Mouse (Mus musculus) forebrain, embryonic 15.5 days (tissue): ENCODE data around the gene Bud13. TPM values are rescaled to one million over a fixed set of nuclear protein-coding genes. Genes with fewer than 3 reads are reported as not detected.

ENCODE experiments used
- ATAC-seq: fragments of 200-750 bp; cut with Nextera tagmentation; replicated peaks from 2 replicates; pipeline ENCODE4 v1.8.0; 2017; ENCODE audit warnings: mild to moderate bottlenecking, moderate TSS enrichment, moderate library complexity
- H3K27ac ChIP-seq: fragments of 300-500 bp; sonication (generic); replicated peaks from 2 replicates; pipeline ENCODE4 v1.5.1; 2015; ENCODE audit warnings: mild to moderate bottlenecking, inconsistent platforms
- H3K27me3 ChIP-seq: fragments of 300-500 bp; sonication (generic); 2 replicates; pipeline ENCODE4 v1.6.1; 2015; ENCODE audit warnings: inconsistent platforms
- H3K36me3 ChIP-seq: fragments of 300-500 bp; sonication (generic); 2 replicates; pipeline ENCODE4 v1.6.1; 2015; ENCODE audit warnings: mild to moderate bottlenecking, inconsistent platforms
- H3K4me1 ChIP-seq: fragments of 300-500 bp; sonication (generic); 2 replicates; pipeline ENCODE4 v1.6.1; 2015; ENCODE audit warnings: inconsistent platforms
- H3K4me2 ChIP-seq: fragments of 300-500 bp; sonication (generic); replicated peaks from 2 replicates; pipeline ENCODE4 v1.6.1; 2015; ENCODE audit warnings: mild to moderate bottlenecking, inconsistent platforms
- H3K4me3 ChIP-seq: fragments of 300-500 bp; sonication (generic); 2 replicates; pipeline ENCODE4 v1.5.1; 2015; ENCODE audit warnings: mild to moderate bottlenecking, inconsistent platforms
- H3K9ac ChIP-seq: fragments of 300-500 bp; sonication (generic); replicated peaks from 2 replicates; pipeline ENCODE4 v1.6.1; 2015; ENCODE audit warnings: mild to moderate bottlenecking, inconsistent platforms
- H3K9me3 ChIP-seq: fragments of 300-500 bp; sonication (generic); 2 replicates; pipeline ENCODE4 v1.6.1; 2016; ENCODE audit warnings: inconsistent platforms
- WGBS: fragments of 180-500 bp; shearing (Covaris S2); methylation state at CpG from one replicate; pipeline ENCODE4 v1.1.7; 2015; ENCODE audit warnings: mixed read lengths; 5-methylcytosine and 5-hydroxymethylcytosine counted together
- polyA plus RNA-seq: library from polyadenylated mRNA; unstranded; fragments of >200 nt; fragmentation: Nextera tagmentation; extraction: Ambion mirVana; gene quantifications from 2 replicates; pipeline ENCODE4 v1.2.1, GENCODE M21; 2015

Gene Bud13
- 18.5 and 19.7 TPM in 2 replicates for polyA plus RNA-seq

DNA sequence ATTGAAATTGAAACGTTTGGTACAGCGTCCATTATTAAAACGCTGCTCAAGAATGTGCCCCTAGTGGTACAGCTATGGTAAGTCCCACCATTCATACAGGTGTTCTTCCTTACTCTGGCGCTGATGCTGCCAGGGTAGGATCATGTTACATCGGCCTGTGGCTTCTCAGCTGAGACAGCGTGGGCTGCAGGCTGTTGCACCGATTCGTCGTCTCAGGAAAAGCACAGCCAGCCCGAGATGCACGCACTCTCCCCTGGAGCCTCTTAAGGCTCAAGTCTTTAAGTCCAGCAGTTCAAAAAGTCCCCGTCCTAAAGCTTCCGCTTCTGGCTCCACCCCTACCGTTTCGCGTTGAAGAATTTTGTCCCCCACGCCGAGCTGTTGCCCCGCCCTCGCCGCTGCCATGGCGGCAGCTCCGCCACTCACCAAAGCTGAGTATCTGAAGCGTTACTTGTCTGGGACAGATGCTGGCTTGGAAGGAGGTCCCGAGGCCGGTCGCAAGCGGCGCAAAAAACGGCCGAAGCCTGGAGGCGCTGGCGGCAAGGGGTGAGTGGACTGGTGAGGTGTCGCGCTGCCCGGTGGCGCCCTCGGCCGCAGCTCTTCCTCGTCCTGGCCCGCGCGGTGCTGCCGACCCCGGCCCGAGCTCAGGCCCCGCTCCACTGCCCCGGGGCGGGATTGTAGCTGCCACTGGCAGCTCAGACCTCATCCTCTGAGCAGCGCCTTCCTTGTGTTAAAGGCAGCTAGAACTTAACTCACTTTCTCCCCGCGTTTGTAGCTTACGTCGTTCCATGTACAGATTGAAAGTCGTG, at the start of gene Bud13:
Gene Bud13, plus strand, starts transcription at position 378 of the 806 bp plus-strand sequence.
- peak within 1 kb of the TSS; percentile 66 for H3K4me2 ChIP-seq
- peak within 1 kb of the TSS; percentile 99 for H3K4me3 ChIP-seq
- H3K4me1 ChIP-seq: peaks cover 14% of the 10 kb centered on the region
- H3K27ac ChIP-seq: peak within 1 kb of the TSS; percentile 78
- no peaks in the 10 kb centered on the region for H3K27me3 ChIP-seq
- H3K9me3 ChIP-seq: no peaks in the 10 kb centered on the region
- peak within 1 kb of the TSS; percentile 96 for H3K9ac ChIP-seq
- peak; percentile 92 for ATAC-seq
- under 1% methylated on average over 55 of the region's 55 CpGs for WGBS
- peaks cover 42% of the 10 kb centered on the region for H3K36me3 ChIP-seq

DNA sequence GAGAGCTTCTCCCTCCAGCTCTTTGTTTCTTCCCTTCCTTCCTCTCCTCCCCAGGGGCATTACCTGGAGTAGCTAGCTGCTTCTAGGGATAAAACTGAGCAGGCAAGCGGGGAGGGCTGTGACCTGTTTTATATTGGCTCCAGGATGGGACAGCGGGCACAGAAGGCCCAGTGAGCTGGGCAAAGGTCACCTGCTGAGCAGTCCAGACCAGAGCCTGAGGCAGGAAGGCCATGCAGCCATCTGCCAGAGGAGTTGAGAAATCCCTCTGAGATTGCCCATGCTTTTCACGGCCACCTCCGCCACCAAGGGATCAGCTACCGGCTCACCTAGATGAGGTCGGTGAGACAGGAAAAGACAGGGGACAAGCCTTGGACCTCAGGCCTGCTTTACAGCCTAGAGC, 47.6 kb upstream of the Bud13 start:
- Histone ChIP-seq H3K4me1 (peaks cover 4% of the 10 kb centered on the region), H3K36me3 (no peaks in the 10 kb centered on the region), H3K4me2 (no peak overlapping the region), H3K27me3 (no peaks in the 10 kb centered on the region), H3K9me3 (no peaks in the 10 kb centered on the region), H3K9ac (no peak overlapping the region), H3K27ac (no peak overlapping the region), H3K4me3 (no peak overlapping the region)
- WGBS: 82% methylated on average over 6 of the region's 6 CpGs
- no peak for ATAC-seq

DNA sequence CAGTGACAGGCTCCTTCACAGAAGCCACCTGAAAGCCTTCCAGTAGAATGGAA, 47.4 kb upstream of the Bud13 start, which contains the start of gene Apoc3:
Gene Apoc3, minus strand, starts transcription at position 41 of the 53 bp plus-strand sequence.
- Histone ChIP-seq H3K9ac (no peak within 1 kb of the TSS), H3K4me1 (peaks cover 2% of the 10 kb centered on the region)
- no peak for ATAC-seq

DNA sequence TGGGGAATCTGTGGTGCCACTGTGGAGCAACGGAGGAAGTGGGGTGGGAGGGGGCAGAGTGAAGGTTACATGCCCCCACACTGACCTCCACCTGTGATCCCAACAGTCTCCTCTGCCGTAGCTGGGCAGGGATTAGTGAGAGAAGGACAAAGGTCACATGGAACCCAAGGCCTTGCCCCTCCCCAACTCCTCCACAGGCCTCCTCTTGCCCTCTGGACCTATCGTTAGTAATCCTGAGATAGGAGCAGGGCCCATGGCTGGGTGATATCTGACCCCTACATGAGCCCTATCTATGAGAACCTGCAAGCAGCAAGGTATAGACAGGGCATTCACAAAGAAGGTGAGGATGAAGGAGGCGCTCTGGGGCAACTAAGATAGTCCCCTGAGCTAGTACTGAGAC, 47.2 kb upstream of the Bud13 start:
- Histone ChIP-seq H3K27me3 (no peaks in the 10 kb centered on the region), H3K4me1 (no peaks in the 10 kb centered on the region), H3K27ac (no peak overlapping the region), H3K4me2 (no peak overlapping the region), H3K4me3 (no peak overlapping the region), H3K9me3 (no peaks in the 10 kb centered on the region), H3K9ac (no peak overlapping the region), H3K36me3 (no peaks in the 10 kb centered on the region)
- WGBS: 51% methylated on average over 4 of the region's 4 CpGs
- no peak for ATAC-seq

More for the DNA sequence above, 47.4 kb upstream of the Bud13 start, which contains the start of gene Apoc3:
- Histone ChIP-seq H3K36me3 (no peaks in the 10 kb centered on the region), H3K9me3 (no peaks in the 10 kb centered on the region), H3K27ac (no peak within 1 kb of the TSS), H3K4me2 (no peak within 1 kb of the TSS), H3K27me3 (no peaks in the 10 kb centered on the region), H3K4me3 (no peak within 1 kb of the TSS)

DNA sequence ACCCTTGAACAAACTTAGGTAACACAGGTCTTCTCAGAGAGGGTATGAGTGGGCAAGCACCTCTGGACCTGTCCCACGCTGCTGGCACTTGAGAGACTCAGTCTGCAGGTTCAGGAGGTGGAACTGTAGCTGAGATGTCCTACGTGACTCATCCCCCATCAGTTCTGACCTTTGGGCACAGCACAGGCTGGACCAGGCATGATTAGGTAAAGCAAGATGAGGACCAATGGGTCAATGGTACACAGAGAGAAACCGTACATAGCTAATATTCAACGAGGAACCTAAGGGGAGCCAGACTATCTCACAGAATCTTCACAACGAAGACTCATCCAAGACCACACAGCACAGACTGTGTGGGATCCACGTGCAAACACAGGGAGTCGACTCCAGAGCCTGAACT, 44.0 kb upstream of the Bud13 start:
- Histone ChIP-seq H3K27me3 (no peaks in the 10 kb centered on the region), H3K36me3 (no peaks in the 10 kb centered on the region), H3K4me3 (no peak overlapping the region), H3K4me1 (no peaks in the 10 kb centered on the region), H3K9ac (no peak overlapping the region), H3K27ac (no peak overlapping the region), H3K9me3 (no peaks in the 10 kb centered on the region), H3K4me2 (no peak overlapping the region)
- 87% methylated on average over 7 of the region's 7 CpGs for WGBS
- no peak for ATAC-seq

DNA sequence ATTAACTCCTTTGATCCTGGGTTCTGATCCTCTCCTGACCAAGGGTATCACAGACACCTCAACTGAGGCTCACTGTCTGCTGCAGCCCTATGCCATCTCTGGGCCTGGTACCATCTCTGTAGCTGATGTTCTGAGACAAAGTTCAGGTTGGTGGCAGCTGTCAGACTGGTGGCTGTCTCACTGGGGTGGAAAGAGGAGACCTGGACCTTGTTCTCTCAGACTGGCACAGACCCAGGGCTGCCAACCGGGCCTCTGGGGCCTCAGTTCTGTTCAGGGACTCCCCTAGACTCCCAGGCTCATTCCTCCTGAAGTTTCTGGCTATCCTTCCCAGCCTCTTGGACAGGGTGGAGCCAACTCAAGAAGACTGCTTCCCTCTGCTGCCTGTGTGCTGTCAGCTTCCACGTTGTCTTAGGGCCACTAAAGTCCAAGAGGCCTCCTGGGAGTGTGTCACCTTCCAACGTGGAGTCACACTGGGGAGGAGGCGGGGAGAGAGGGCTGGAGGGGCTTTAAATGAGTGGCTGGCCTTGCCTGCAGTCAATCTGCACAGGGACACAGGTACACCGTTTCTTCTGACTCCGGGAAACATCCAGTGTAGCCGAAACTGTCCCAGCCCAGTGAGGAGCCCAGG, 42.2 kb upstream of the Bud13 start, which contains the start of gene Apoa4:
Gene Apoa4, plus strand, starts transcription at position 171 of the 628 bp plus-strand sequence.
- no peak within 1 kb of the TSS for H3K4me2 ChIP-seq
- no peak for ATAC-seq
- no peaks in the 10 kb centered on the region for H3K36me3 ChIP-seq
- no peaks in the 10 kb centered on the region for H3K27me3 ChIP-seq
- H3K9ac ChIP-seq: no peak within 1 kb of the TSS
- no peaks in the 10 kb centered on the region for H3K4me1 ChIP-seq
- H3K27ac ChIP-seq: no peak within 1 kb of the TSS
- H3K4me3 ChIP-seq: no peak within 1 kb of the TSS
- no peaks in the 10 kb centered on the region for H3K9me3 ChIP-seq
- 67% methylated on average over 7 of the region's 7 CpGs for WGBS

DNA sequence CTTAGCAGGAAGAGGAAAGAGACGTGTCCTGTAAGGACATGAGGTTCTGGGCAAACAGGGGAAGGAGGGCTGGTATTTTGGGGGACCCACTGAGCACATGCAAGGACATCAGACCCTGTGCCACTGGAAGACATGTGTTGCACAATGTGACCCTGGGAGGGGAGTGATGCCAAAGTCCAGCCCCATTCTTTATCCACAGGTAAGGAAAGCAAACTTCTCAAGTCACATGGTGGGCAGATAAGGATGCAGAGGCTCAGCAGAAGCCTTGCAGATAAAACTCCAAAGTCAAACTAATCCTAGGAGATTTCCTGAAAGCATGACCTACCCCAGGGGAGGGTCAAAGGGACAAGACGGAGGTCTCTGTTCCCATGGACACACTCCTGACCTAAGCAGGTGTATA, 41.0 kb upstream of the Bud13 start:
- Histone ChIP-seq H3K9ac (no peak overlapping the region), H3K27ac (no peak overlapping the region), H3K27me3 (no peaks in the 10 kb centered on the region), H3K4me2 (no peak overlapping the region), H3K9me3 (no peaks in the 10 kb centered on the region), H3K4me1 (no peaks in the 10 kb centered on the region), H3K36me3 (no peaks in the 10 kb centered on the region), H3K4me3 (no peak overlapping the region)
- no peak for ATAC-seq
- WGBS: 71% methylated on average over 2 of the region's 2 CpGs

DNA sequence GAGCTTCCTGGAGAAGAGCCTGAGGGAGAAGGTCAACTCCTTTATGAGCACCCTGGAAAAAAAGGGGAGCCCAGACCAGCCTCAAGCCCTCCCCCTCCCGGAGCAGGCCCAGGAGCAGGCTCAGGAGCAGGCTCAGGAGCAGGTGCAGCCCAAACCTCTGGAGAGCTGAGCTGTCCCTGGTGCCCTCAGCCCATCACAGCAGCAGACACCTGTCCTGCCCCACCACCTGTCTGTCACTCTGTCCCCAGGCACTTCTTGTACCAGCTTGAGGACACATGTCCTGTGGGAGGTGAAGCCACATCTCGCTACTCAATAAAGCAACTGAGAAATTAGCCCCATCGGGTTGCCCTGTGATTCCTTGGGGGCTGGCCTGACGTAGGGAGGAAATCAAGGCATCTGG, 39.7 kb upstream of the Bud13 start:
- peaks cover 6% of the 10 kb centered on the region; the same call in 1 of the 2 replicates for H3K27me3 ChIP-seq
- H3K36me3 ChIP-seq: no peaks in the 10 kb centered on the region
- no peak overlapping the region for H3K9ac ChIP-seq
- H3K27ac ChIP-seq: no peak overlapping the region
- ATAC-seq: no peak
- WGBS: 71% methylated on average over 4 of the region's 4 CpGs
- H3K4me2 ChIP-seq: no peak overlapping the region
- H3K4me3 ChIP-seq: no peak overlapping the region
- no peaks in the 10 kb centered on the region for H3K4me1 ChIP-seq
- H3K9me3 ChIP-seq: no peaks in the 10 kb centered on the region

DNA sequence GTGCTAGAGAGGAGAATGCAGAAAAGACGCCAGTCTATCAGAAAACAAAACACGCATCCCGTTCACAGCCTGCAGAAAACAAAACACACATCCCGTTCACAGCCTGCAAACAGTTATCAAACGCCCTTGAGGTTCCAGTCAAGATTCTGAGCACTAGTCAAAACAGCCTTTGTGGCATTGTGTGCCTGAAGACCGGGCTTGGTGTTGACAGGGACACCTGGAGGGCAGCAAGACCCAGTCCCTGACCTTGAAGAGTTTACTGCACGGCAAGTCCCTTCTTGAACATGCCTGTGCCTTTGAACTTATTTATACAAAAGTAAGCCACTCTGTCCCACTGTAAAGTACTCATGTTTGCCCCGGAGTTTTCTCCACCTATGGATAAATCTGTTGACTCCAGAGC, 39.2 kb upstream of the Bud13 start:
- Histone ChIP-seq H3K4me1 (no peaks in the 10 kb centered on the region), H3K9ac (no peak overlapping the region), H3K27ac (no peak overlapping the region), H3K9me3 (no peaks in the 10 kb centered on the region), H3K27me3 (peaks cover 6% of the 10 kb centered on the region; the same call in 1 of the 2 replicates), H3K4me3 (no peak overlapping the region), H3K36me3 (no peaks in the 10 kb centered on the region), H3K4me2 (no peak overlapping the region)
- WGBS: 42% methylated on average over 8 of the region's 8 CpGs
- no peak for ATAC-seq

DNA sequence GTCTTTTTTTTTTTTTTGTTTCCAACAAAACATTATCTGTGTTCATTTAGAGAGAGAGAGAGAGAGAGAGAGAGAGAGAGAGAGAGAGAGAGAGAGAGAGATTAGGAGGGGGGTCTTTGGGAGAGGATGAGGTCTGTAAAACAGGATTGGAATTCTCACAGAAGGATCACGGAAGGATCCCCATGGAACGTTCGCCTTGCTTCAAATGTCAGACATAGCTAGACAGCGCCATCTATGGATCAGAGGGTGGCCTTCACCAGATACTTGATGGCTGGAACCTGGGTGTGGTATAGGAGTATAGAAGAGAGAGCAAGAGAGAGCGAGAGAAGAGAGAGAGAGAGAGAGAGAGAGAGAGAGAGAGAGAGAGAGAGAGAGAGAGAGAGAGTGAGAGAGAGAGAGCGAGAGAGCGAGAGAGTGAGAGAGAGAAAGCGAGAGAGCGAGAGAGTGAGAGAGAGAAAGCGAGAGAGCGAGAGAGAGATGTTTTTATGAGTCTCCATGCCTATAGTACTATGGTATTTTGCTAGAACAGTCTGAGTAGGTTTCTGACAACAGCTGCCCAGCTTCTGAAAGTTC, 36.0 kb upstream of the Bud13 start:
- no peaks in the 10 kb centered on the region for H3K36me3 ChIP-seq
- no peak overlapping the region for H3K4me2 ChIP-seq
- H3K9me3 ChIP-seq: no peaks in the 10 kb centered on the region
- no peak overlapping the region for H3K9ac ChIP-seq
- WGBS: 24% methylated on average over 11 of the region's 11 CpGs
- H3K27me3 ChIP-seq: peaks cover 6% of the 10 kb centered on the region; the same call in 1 of the 2 replicates
- no peak overlapping the region for H3K27ac ChIP-seq
- peak; percentile 80; the same call in 1 of the 2 replicates for ATAC-seq
- H3K4me1 ChIP-seq: no peaks in the 10 kb centered on the region
- no peak overlapping the region for H3K4me3 ChIP-seq

DNA sequence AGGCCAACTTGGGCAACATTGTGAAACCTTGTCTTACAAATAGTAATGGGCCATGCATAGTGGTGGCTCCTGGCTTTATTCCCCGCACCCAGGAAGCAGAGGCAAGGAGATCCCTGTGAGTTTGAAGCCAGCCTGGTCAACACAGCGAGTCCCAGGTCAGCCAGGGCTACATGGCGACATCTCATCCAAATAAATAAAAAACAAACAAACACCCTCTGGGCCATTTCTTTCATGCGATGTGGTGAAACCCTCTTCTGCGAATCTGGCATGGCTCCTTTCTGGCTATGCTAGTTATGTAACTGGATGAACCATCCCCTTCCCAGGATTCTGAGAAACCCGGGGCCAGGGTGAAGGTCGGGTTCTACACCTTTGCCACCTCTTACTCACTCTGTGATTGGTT, 26.6 kb upstream of the Bud13 start:
- no peaks in the 10 kb centered on the region for H3K9me3 ChIP-seq
- no peak overlapping the region for H3K4me3 ChIP-seq
- H3K27ac ChIP-seq: no peak overlapping the region
- H3K4me2 ChIP-seq: no peak overlapping the region
- no peaks in the 10 kb centered on the region for H3K27me3 ChIP-seq
- H3K4me1 ChIP-seq: no peaks in the 10 kb centered on the region
- H3K9ac ChIP-seq: no peak overlapping the region
- no peaks in the 10 kb centered on the region for H3K36me3 ChIP-seq
- 87% methylated on average over 7 of the region's 7 CpGs for WGBS
- ATAC-seq: no peak

DNA sequence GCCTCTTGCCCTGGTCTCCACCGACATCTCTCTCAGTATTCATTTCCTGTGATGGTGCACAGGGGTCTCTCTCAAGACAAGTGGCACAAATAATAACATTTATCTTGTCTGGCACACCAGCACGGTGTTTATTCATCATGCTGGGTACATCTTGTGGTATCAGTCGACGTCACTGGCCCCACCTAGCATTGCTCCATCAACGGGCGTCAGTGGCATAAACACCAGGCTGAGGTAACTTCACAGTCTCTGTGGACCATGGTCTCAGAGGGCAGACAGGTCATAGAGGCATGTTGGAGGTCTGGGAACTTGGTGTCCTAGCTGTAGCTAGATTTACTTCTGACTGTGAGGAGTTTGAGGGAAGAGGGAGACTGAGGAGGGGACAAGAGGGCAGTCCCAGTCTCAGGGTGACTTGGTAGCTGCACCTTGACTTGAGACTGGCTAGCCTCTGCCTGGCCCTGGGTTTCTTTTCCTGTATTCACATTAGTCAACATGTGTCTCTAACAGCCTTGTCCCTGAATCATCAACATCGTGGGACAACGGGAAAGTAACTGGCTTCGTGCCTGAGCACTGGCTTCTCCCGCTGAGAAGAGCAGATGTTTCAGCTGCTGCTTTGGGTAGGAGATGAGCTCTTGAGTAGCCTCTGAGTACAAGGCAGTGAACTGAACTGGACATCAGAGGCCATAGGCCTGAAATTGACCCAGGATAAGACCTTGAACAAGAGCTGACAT, 26.0 kb upstream of the Bud13 start:
- no peaks in the 10 kb centered on the region for H3K4me1 ChIP-seq
- no peak for ATAC-seq

More for the DNA sequence above, 26.0 kb upstream of the Bud13 start:
- Histone ChIP-seq H3K36me3 (no peaks in the 10 kb centered on the region), H3K27me3 (no peaks in the 10 kb centered on the region), H3K4me2 (no peak overlapping the region), H3K9me3 (no peaks in the 10 kb centered on the region), H3K27ac (no peak overlapping the region), H3K9ac (no peak overlapping the region), H3K4me3 (no peak overlapping the region)
- 90% methylated on average over 10 of the region's 10 CpGs for WGBS
